Mouse (Mus musculus): ENCODE measurements at regions not wholly inside any gene's neighbourhood (a gene's known extent, or its start where the extent isn't known, plus 50 kb on each side); places are given as distances from the start of the nearest gene placed in this dataset.

DNA sequence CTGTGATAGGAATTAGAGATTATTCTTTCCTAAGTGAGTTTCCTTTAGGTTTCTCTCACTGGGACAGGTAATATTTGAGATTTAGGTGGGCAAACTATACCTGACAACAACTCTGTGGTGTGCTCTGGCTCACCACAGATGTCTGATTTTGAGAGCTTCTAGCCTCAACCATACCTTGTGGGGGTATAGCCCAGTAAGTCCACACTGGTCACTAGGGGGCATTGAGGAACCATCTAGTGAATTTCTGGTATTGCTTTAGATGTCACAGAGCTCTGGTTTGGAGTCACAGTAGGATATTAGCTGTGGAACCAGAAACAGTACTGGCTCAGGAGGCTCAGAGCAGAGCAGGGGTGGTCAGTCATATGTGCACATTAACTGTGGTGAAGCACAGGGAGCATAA is 91.5 kb upstream of the 2210010C04Rik start:
- no peak for DNase-seq (ENCODE audit: low spot score in 2 of 2)

- no peak for DNase-seq (ENCODE audit: low spot score in 2 of 2)
Measured at GRCm38 (mm10) chr6:41121641-41122040, 86.3 kb upstream of the 2210010C04Rik start.

GRCm38 (mm10) chr6:41119176-41119575 is 83.9 kb upstream of the 2210010C04Rik start:
- DNase-seq (ENCODE audit: low spot score in 2 of 2): no peak

GRCm38 (mm10) chr6:41118201-41118976 is 83.1 kb upstream of the 2210010C04Rik start:
- DNase-seq (ENCODE audit: low spot score in 2 of 2): peak; percentile 15 to 19

DNA sequence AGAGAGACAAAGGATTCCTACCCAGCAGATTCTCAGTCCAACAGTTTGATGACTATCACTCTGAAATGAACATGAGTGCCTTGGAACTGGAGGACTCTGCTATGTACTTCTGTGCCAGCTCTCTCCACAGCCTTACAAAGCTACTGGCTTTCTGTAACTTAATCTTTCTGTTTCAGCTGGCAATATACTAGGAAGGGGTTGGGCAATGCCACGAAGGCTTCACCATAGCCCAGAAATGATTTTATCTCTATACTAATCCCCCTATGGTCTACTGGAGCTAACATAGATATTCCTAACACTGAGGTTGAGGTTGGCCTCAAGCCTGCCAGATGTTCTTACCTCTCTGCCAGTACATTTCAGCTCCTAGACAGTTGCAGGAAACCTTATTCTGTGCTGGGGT is 78.6 kb upstream of the 2210010C04Rik start:
- DNase-seq (ENCODE audit: low spot score in 2 of 2): no peak

DNA sequence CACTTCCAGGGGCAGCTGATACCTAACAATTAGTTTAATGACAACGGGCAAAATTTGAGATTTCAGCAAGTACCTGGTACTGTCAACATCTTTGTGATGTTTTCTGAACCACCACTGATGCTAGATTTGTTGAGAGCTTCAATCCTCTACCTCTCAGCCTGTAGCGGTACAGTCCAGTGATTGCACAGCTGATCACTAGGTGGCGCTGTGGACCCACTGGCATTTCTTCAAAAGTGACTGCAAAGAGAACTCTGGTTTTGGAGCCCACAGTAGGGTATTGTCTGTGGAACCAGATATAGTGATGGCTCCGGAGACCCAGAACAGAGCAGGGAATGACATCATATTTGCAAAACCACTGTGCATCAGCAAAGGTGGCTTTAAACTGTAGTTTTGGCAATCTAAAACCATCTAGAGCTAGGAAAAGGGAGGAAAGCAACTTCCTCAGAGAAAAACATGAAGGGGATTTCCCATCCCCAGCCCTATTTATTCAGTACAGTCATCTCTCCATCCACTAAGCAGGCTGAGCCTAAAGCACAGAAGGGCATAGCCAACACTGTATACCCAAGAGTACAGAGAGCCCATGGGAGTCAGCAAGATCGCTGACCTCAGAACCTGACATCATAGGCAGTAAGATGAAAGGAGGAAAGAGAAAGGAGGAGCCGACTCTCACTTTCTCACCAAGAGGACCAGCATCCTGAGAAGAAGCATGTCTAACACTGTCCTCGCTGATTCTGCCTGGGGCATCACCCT is 77.7 kb upstream of the 2210010C04Rik start:
- DNase-seq (ENCODE audit: low spot score in 2 of 2): peak in 1 of 2 experiments; percentile 8

- no peak for DNase-seq (ENCODE audit: low spot score in 2 of 2)
Measured at GRCm38 (mm10) chr6:41111829-41112228, 76.5 kb upstream of the 2210010C04Rik start.

DNA sequence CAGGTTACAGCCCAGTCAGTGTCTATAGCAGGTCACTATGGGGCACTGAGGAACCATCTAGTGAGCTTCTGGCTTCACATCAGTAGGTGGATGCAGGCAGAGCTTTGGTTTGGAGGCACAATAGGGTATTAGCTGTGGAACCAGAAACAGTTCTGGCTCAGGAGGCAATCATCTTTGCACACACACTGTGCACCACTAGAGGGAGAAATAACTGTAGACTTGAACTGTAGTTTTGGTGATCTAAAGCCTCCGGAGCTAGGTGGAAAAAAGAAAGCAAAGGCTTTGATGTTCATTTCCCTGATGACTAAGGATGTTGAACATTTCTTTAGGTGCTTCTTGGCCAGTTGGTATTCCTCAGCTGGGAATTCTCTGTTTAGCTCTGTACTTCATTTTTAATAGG is 73.6 kb upstream of the 2210010C04Rik start:
- no peak for DNase-seq (ENCODE audit: low spot score in 2 of 2)

DNA sequence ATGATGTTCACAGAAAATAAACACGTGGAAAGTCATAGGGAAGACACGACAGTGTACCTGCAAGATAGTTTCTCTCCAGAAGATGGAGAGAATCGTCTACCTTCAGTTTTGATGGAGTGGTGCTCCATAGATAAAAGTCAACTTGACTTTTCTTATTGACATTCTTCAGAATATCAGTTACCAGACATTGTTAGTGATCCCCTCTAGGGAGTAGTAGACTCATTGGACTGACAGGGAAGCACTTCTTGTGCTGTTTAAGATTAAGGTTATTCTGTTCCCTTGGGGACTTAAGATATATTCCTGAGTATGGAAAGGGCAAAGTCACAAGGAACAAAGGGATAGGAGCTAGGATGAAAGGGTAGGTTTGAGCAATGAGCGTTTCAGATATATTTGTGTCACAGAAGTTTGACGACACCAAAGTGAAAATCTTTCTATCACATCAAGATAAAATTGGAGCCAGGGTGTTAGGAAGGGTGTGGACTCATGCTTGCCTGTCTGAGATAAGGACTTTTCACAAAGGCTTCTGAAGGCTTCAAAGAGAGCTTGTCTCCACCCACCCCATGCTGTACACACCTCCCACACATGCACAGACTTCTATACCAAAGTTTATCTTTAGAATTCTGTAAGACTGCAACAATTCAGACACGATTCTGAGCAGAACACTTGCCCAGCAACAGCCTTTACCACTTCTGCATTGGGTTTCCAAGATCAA is 68.5 kb upstream of the 2210010C04Rik start:
- DNase-seq (ENCODE audit: low spot score in 2 of 2): no peak

- DNase-seq (ENCODE audit: low spot score in 2 of 2): no peak
Measured at GRCm38 (mm10) chr6:41101997-41102396, 66.7 kb upstream of the 2210010C04Rik start.

DNA sequence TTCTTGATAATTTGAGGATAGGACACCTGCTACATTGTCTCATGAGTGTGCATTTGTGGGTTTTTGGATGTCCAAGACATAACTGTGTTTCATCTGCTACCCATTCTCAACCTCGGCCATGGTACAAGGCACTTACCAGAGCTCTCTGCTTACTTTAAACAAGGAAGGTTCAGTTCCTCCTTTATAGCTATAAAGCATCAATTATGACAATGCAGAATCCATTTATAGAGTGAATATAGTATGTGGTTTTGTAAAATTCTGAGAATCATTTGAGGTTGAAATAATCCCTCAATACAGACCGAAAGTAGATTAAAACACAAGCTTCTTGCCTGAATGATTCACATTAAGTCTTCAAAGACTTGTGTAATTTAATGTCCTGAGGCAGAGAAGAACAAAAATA is 64.9 kb upstream of the 2210010C04Rik start:
- DNase-seq (ENCODE audit: low spot score in 2 of 2): no peak

GRCm38 (mm10) chr6:41091177-41091829 is 56.0 kb upstream of the 2210010C04Rik start:
- no peak for DNase-seq (ENCODE audit: low spot score in 2 of 2)

Data from urinary bladder, adult 18-20 months (tissue).